Mouse (Mus musculus) lung, postnatal 36 days (tissue): ENCODE data around the gene Aldh16a1.
A peak's percentile ranks its signal among the peaks of the same experiment; 100 is the strongest.
"Not testable (repeated sequence)": the region's sequence is repeated elsewhere in the genome, so short reads cannot be mapped to it uniquely, and the experiment has no call there.

Source experiments
- DNase-seq: peaks from one replicate; pipeline ENCODE4 v3.0.0; 2022; ENCODE audit warnings: mixed read lengths

The Aldh16a1 gene

DNA sequence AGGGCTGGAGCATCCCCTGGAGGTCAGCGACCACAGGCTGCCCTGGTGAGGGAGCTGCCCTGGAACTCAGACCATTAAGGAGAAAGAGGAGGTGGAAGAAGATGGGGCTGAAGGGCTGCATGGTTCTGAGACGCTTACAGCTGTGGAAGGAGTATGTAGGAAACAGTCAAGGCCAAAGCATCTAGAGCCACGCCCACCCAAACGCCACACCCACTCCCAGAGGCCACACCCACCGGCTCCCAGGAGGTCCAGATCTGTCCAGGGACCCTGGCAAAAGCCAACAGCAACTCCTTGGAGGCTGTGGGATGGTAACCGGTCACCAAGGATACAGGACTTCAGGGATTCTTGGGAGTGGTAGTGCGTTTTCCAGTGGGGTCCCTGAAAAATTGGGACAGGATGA is 24.2 kb upstream of the Aldh16a1 start:
- no peak for DNase-seq

DNA sequence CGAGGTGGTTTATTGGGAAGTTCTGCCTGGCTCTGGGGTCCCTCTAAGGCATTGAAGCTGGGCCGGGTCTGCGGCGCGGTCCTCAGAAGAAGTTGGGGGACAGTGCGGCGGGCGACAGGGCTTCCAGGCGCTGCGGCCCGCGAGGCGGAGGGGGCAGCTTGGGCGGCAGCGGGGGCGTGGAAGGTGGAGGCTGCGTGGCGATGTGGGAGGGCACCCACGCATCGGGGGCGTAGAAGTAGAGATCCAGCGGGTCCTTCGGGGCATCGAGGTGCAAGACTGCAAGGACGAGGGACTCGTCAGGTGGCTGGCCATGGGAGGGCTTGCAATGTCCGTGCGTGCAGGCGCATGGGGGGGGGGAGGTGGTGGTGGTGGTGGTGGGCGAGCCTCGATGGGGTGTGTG is 22.0 kb upstream of the Aldh16a1 start:
- no peak for DNase-seq

DNA sequence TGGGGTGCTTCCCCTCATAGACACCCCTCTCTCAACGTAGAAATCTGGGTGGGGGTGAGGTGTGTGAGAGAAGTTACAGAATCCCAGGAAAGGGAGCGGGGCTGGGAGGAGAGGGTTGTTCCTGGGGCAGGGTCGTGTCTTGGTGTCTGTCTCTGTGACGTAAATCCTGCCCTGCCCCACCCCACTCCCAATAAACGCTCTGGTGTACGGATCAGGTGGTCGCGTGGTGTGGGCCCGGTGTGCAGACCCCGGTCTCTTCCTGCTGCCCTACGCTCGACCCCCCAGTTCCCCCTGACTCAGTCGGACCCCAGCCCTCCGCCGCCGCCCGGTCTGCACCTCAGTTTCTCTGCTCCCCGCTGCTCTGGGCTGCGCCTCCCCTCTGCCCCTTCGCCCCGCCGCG is 21.5 kb upstream of the Aldh16a1 start:
- DNase-seq = no peak

DNA sequence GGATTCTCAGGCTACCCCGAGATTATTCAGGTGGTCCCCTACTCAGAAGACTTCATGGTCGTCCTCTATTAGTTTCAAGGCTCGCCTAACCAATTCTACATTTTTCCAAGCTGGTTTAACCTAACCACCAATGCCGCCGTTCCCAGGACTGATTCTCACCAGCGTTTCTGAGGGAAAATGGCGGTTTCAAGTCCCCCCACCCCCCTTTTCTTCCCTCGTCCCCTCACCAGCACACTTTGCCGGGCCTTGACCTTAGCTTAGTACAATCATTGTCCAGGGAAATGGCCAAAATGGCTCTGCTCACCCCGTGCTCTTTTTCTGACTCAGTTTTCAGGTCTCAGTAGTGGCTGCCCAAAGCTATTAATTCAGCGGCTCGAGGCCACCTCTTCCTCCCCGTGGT is 21.0 kb upstream of the Aldh16a1 start:
- no peak for DNase-seq

DNA sequence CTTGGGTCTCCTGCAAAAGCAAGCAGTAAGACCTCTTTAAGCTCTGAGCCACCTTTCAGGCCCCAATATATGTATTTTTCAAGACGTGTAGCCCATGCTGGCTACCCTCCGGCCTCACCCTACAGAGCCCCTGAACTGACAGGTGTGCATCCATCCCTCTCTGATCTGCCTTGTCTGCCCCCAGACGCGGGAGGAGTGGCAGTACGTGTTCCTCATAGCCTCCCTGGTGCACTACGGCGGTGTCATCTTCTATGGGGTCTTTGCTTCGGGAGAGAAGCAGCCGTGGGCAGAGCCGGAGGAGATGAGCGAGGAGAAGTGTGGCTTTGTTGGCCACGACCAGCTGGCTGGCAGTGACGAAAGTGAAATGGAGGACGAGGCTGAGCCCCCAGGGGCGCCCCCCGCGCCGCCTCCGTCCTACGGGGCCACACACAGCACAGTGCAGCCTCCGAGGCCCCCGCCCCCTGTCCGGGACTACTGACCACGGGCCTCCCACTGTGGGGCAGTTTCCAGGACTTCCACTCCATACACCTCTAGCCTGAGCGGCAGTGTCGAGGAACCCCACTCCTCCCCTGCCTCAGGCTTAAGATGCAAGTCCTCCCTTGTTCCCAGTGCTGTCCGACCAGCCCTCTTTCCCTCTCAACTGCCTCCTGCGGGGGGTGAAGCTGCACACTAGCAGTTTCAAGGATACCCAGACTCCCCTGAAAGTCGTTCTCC is 20.3 kb upstream of the Aldh16a1 start:
- DNase-seq = no peak

DNA sequence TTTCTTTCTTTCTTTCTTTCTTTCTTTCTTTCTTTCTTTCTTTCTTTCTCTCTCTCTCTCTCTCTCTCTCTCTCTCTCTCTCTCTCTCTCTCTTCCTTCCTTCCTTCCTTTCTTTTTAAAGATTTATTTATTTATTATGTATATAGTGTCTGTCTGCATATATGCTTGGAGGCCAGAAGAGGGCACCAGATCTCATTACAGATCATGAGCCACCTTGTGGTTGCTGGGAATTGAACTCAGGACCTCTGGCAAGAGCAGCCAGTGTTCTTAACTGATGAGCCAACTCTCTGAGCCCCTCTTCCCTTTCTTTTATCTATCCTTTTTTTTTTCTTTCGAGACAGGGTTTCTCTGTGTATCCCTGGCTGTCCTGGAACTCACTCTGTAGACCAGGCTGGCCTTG is 19.4 kb upstream of the Aldh16a1 start:
- DNase-seq = not testable (repeated sequence)

DNA sequence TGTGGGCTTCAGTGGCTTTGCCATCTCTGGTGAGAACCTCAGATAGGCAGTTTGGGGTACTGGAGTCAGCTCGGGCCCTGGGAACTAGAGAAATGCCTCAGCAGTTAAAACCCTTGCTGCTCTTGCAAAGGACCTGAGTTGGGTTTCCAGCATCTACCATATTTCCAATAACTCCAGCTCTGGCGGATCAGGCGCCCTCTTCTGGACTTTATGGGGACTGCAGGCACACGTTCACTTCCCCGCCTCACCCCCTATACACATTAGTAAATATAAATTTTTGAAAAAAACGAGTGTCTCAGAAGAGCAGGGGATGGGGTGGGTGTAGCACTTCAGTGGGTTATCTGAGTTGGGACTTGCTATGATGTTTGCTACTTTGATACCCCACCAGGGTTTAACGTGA is 18.6 kb upstream of the Aldh16a1 start:
- DNase-seq = peak; percentile 30

DNA sequence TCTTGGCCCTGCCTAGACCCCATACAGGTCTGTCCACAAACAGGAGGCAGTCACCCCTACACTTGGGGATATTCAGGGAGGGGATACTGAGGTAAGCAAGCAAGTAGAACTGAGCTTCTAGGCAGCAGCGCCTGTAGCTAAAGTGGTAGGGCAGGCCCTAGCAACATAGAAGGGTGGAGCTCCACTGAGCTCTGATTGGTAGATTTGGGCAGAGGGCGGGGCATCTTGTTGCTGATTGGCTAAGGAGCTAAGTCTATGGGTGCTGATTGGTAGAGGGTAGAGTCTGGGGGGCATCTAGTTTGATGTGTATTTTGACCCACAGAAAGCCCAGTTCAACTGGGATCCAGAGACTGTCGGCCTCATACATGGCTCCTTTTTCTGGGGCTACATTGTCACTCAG is 15.1 kb upstream of the Aldh16a1 start:
- DNase-seq = no peak

DNA sequence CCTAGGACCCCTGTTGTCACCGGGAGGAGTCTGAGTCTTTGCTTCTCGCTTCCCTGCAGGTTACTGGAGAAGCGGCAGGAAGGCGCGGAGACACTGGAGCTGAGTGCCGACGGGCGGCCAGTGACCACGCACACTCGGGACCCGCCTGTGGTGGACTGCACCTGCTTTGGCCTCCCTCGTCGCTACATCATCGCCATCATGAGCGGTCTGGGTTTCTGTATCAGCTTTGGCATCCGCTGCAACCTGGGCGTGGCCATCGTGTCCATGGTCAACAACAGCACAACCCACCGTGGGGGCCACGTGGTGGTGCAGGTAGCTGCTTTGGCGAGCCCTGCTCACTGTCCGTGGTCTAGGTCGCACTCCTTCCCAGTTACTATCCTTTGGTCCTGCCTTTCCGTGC is 14.3 kb upstream of the Aldh16a1 start:
- no peak for DNase-seq

DNA sequence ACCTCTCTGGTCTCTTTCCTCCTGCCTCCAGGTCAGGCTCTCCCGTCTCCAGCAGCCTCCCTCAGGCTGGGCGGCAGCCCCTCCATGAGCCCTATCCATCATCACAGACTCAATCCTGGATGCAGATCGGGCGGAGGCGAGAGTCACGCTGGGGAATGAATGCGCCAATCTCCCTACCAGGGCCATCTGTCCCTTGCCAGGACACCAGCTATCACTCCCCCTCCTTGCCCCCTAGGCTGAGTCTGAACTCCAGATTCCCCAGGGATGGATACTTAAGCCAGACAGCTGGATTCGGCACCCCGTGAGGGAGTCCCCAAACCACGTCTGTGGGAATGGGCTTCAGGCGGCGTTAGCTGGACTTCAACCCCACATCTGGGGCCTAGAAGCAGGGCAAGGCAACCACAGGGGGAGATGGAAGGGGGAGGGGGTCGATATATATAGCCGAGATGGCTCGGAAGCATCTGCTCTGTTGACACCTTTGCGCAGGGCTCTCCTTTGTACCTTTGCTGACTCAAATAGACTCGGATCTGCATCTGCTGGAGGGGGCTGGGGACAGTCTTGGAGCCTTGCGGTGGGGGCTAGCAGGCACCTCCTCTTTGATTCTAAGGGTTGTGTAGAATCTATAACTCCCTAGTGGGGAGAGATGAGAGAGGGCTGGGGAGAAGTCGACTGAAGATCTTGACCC is 13.5 kb upstream of the Aldh16a1 start:
- no peak for DNase-seq

DNA sequence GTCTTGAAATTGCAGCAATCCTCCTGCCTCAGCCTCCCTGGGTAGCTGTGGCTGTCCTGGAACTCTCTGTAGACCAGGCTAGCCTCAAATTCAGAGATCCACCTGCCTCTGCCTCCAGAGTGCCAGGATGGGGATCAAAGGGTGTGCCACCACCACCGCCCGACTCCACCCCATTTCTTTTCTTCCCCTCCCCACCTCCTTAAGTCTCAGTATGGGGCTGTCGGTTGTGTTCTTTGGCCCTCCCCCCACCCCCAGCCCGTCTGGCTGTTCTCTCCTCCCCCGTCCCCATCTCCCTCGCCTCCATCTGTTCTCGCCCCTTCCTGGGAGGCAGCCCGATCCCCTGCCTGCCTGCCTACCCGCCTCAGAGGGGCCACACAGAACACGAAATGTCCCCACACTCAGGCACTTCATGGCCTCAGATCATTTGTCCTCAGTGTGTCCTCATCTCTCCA is 12.6 kb upstream of the Aldh16a1 start:
- no peak for DNase-seq

DNA sequence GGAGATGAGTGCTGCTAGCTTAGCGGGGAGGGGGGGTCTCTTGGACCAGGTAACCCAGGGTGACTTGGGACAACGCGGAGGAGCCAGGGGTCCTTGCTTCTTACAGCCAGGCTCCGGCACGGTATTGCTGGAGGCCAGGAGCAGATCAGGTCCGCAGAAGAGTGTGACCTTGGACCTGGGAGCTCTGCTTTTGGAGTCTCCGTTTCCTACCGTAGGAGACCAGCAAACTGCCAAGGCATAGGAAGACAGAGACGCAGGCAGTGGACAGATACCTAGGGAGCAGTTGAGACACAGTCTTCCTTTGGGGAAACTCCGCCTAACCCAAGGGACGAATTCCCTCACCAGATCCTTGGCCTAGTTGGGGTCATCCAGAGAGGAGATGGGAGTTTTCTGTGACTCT is 11.3 kb upstream of the Aldh16a1 start:
- no peak for DNase-seq

DNA sequence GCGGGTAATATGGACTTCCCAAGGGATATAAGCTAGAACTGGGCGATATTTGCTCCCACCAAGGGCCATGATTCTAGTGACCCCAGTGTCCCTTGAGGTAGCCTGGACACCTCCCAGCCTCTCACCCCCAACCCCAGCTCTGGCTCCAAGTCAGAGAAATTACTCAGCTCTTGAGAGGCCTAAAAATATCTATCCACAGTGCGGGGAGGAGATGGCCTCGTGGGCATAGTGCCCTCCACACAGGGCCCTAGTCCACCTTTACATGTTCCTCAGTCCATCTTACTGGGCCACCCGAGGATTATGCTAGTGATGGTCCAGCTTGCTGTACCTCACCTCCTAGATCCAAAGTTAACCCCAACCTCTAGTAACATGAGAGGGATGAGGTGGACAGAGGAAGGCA is 10.4 kb upstream of the Aldh16a1 start:
- no peak for DNase-seq

DNA sequence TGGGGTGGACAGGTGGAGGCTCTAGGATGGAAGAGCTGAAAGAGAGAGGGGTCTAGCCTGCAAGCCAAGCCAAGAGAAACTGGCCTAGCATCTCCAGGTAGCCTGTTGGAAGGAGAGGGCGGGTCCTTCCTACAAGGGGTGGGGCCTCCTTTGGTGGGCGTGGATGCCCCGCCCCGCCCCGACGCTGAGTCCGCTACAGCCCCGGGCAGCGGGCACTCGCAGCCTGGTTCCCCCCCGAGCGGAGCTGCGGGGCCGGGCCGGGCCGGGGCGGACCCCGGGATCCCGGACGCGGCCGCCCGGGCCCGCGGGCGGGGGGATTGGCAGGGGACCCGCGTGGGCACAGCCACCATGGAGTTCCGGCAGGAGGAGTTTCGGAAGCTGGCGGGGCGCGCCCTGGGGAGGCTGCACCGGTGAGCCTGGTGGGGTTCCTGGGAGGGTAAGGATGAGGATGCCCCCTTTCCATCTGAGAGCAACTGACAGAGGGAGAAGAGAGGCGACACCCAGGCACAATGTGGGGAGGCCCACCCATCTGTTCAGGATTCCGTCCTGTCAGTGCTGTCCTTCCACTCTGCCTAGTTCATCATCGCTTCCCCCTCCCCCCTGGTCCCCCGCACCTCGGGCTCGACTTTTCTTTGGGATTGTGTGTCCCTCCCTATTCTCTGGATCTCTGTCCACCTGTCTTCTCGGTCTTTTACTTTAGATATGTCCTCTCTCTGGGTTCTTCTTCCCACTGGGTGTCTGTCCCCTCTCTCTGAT is 9.5 kb upstream of the Aldh16a1 start, which contains the start of gene Slc17a7:
TSS of gene Slc17a7 (plus strand) at position 215 of the 756 bp plus-strand sequence.
- peak; percentile 47 for DNase-seq

DNA sequence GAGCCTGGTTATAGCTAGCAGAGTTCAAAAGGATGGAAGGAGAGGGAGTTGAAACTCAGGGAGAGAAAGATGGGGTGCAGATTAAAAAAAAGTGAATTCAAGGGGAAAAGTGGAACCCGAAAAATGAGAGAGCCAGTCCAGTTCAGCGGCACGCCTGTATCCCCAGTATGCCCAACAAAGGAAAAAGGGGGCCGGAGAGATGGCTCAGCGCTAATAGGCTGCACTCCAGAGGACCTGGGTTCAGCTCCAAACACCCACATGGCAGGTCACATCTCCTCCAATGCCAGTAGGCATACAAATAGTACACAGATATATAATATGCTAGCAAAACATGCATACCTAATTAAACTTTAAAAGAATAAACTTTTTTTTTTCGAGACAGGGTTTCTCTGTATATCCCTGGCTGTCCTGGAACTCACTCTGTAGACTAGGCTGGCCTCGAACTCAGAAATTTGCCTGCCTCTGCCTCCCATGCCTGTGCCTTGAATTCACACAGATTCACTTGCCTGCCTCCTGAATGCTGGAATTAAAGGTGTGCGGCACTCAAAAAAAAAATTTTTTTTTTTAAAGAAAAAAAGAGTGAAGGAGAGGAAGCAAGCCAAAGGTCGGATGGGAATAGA is 8.7 kb upstream of the Aldh16a1 start:
- DNase-seq = no peak

DNA sequence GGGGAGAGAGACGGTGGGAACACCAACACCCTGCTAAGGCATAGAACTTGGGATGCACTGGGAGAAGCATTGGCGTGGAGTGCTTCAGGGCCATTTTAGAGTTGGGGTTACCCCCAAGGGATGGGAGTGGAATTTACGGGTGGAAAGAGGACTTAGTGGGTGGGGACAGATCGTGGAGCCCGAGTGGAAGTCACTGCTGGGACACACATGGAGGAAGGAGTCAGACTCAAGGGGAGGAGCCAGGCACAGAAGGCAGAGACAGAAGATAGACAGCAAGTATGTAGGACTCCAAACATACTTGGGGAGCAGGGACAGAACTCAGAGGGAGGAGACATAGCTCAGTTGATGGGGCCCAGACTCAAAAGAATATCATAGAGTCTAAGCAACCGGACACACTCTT is 8.2 kb upstream of the Aldh16a1 start:
- DNase-seq = no peak

DNA sequence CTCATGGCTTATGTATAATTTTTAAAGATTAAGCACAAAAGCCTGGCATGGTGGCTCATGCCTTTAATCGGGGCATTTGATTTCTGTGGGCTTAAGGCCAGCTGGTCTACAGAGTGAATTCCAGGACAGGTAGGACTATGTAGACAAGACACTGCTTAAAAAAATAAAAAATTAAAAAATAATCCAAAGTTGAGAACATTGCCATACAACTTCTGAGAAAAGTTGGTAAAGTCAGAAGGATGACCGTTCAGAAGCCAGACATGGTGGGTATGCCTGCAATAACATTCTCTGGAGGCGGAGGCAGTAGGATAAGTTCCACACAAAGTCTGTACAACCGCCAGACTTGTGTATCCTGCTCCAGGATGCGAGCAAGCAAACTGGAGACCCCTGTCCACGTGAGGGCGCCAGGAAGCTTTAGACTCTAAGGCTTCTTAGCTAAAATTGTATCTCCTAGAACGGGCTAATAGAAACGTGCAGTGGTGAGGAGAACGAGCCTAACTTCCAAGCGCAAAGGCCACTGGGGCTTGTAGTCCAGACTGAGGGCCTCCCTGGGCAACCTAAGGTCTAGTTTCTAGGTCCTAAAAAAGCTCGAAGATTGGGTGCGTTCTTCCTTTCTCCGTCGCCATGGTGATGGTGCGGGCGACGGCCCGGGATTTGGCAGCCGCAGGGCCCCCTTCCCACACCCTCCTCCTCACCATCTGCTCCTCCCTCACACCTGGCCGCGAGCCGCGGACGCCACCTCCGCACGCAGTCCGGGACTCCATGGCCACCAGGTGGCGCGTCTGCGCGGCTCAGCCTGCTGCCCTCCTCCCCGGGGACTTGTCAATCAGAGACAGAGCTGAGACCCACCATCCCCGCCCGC is 7.5 kb upstream of the Aldh16a1 start:
- peak; percentile 88 for DNase-seq

DNA sequence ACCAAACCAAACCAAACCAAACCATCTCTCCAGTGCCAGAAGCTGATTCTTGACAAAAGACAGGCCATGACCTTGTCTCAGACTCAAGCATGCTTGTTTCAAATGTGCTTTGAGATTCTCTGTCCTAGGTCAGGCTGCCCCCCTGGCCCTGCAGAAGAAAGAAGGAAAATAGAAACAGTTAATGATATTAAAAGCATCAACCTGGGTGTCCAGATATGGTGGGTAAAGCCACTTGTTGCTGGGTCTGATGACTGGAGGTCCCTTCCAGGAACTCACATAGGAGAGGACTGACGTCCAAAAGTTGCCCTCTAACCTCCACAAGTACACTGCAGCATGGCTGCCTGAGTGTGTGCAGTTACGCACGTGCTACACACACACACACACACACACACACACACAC is 6.5 kb upstream of the Aldh16a1 start:
- DNase-seq = no peak

DNA sequence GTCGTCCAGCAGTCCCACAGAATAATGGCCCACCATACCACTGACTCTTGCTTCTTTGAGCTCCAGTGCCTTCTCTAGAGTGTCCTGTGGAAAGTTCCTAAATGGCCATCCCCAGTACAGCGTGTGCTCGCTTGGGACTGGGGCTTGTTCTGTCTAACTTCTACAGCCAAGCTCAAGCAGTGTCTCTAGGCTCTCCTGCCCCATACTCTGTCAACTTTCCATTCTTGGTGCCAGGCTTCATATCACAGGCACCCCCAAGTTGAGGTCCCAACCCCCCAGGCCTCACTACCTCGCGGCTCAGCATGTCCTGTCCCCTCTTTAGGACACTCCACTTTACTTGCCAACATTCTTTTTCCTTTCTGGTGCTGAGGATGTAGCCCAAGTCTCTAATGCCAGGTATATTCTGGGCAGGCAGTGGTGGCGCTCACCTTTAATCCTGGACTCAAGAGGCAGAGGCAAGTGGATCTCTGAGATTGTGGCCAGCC is 6.0 kb upstream of the Aldh16a1 start:
- no peak for DNase-seq

DNA sequence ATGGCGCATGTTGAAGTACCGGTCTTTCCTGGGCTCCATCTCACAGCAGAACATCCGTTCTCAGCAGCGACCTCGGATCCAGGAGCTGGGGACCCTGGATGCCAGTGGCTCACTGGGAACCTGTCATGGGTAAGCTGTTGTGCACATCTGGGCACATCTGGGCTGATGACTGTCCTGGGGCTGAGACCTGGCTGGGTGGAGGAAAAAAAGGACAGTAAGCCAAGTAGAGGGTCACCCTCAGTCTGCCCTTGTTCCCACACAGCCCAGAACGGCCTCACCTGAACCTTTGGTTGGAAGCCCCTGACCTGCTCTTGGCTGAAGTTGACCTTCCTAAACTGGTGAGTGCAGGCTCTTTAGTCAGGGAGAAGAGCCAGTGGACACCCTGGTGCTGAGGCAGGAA is 4.6 kb upstream of the Aldh16a1 start:
- DNase-seq = no peak

DNA sequence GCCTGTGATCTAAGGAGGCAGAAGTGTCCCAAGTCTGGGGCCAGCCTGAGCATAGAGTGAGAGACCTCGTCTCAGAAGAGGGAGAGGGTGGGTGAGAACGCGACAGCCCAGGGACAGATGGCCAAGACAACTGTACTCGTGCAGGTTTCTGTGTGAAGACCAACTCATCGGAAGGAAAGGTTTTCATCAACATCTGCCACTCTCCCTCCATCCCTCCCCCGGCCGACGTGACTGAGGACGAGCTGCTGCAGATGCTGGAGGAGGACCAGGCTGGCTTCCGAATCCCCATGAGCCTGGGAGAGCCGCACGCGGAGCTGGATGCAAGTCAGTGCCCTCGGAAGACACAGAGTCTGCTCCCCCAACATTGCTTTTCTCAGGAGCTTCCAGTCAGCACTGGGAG is 3.1 kb upstream of the Aldh16a1 start:
- no peak for DNase-seq

DNA sequence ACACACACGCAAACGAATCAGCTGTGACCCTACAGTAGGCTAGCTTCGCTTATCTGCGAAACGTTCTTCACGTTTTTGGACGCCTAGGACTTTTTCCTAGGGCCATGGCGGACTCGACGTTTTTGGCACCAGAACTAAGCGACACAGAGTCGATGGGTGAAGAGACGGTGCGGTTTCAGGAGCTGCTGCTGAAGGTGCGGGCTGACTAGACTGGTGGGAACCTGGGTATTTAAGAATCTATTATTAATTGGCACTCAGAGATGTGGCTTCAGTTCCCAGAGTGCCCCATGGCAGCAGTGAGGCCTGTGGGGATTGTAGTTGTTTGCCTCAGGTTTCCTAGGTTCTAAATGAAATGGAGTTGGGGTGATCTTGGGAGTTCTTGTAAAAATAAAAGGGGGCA is 1.8 kb upstream of the Aldh16a1 start:
- no peak for DNase-seq
